Mouse (Mus musculus): ENCODE results near the gene Pdzrn3. TPM values are rescaled to one million over a fixed set of nuclear protein-coding genes. Genes with fewer than 3 reads are reported as not detected.

The Pdzrn3 gene
- total and polyA plus RNA-seq, 2 experiments from 2014 or later = 11.2 to 35.3 TPM

- peak; percentile 67 for DNase-seq (ENCODE audit: low spot score)
- Histone ChIP-seq H3K4me2 (ENCODE audit: low read depth, low read length) (peak overlapping the region; percentile 80), H3K27ac (0 out of 2 replicates have a peak overlapping the region, but pooled peaks have one; percentile 46), H3K4me3 (ENCODE audit: low read length) (peak overlapping the region; percentile 42), H3K27me3 (ENCODE audit: insufficient read depth, low read length) (no peaks in the 10 kb centered on the region), H3K9ac (replicated peaks; ENCODE audit: low read length) (peak overlapping the region; percentile 37), H3K36me3 (ENCODE audit: insufficient read depth, low read length) (no peaks in the 10 kb centered on the region), H3K4me1 (ENCODE audit: insufficient read depth, low read length) (no peaks in the 10 kb centered on the region), H3K9me3 (ENCODE audit: low read length) (no peaks in the 10 kb centered on the region)
- no peak for TF ChIP-seq CTCF (IDR thresholded peaks at IDR 0.05; ENCODE audit: low read depth)
- ATAC-seq = peak; percentile 81
- WGBS = 2% methylated on average over 8 of the region's 8 CpGs
Observed at GRCm38 (mm10) chr6:101198943-101199298, 178.8 kb downstream of the Pdzrn3 start.

- Histone ChIP-seq H3K4me2 (ENCODE audit: low read depth, low read length) (peak overlapping the region; percentile 80), H3K27ac (peak overlapping the region; percentile 46; the same call in 1 of the 2 replicates), H3K9me3 (ENCODE audit: low read length) (no peaks in the 10 kb centered on the region), H3K9ac (replicated peaks; ENCODE audit: low read length) (peak overlapping the region; percentile 37), H3K27me3 (ENCODE audit: insufficient read depth, low read length) (no peaks in the 10 kb centered on the region), H3K4me1 (ENCODE audit: insufficient read depth, low read length) (no peaks in the 10 kb centered on the region), H3K4me3 (ENCODE audit: low read length) (peak overlapping the region; percentile 42), H3K36me3 (ENCODE audit: insufficient read depth, low read length) (no peaks in the 10 kb centered on the region)
- peak; percentile 47 for ATAC-seq
- peak; percentile 53 for DNase-seq (ENCODE audit: low spot score)
- WGBS = 3% methylated on average over 24 of the region's 24 CpGs
- no peak for TF ChIP-seq CTCF (IDR thresholded peaks at IDR 0.05; ENCODE audit: low read depth)
Observed at GRCm38 (mm10) chr6:101198284-101198942, 179.3 kb downstream of the Pdzrn3 start.

GRCm38 (mm10) chr6:101197642-101198041 is 180.1 kb downstream of the Pdzrn3 start:
- H3K4me1 ChIP-seq (ENCODE audit: insufficient read depth, low read length) = no peaks in the 10 kb centered on the region

GRCm38 (mm10) chr6:101195891-101196290 is 181.8 kb downstream of the Pdzrn3 start:
- no peaks in the 10 kb centered on the region for H3K9me3 ChIP-seq (ENCODE audit: low read length)
- TF ChIP-seq CTCF (IDR thresholded peaks at IDR 0.05; ENCODE audit: low read depth) = no peak
- H3K27me3 ChIP-seq (ENCODE audit: insufficient read depth, low read length) = no peaks in the 10 kb centered on the region
- H3K4me2 ChIP-seq (ENCODE audit: low read depth, low read length) = peak overlapping the region; percentile 80; the same call in 1 of the 2 replicates
- no peaks in the 10 kb centered on the region for H3K36me3 ChIP-seq (ENCODE audit: insufficient read depth, low read length)
- H3K27ac ChIP-seq = no peak overlapping the region
- no peak for DNase-seq (ENCODE audit: low spot score)
- H3K4me1 ChIP-seq (ENCODE audit: insufficient read depth, low read length) = no peaks in the 10 kb centered on the region
- no peak overlapping the region for H3K9ac ChIP-seq (replicated peaks; ENCODE audit: low read length)
- WGBS = 63% methylated on average over 5 of the region's 5 CpGs
- no peak overlapping the region for H3K4me3 ChIP-seq (ENCODE audit: low read length)
- no peak for ATAC-seq

More at GRCm38 (mm10) chr6:101197642-101198041, 180.1 kb downstream of the Pdzrn3 start:
- Histone ChIP-seq H3K36me3 (ENCODE audit: insufficient read depth, low read length) (no peaks in the 10 kb centered on the region), H3K9me3 (ENCODE audit: low read length) (no peaks in the 10 kb centered on the region), H3K4me3 (ENCODE audit: low read length) (peak overlapping the region; percentile 42), H3K27ac (no peak overlapping the region), H3K4me2 (ENCODE audit: low read depth, low read length) (peak overlapping the region; percentile 80), H3K27me3 (ENCODE audit: insufficient read depth, low read length) (no peaks in the 10 kb centered on the region), H3K9ac (replicated peaks; ENCODE audit: low read length) (no peak overlapping the region)
- TF ChIP-seq CTCF (IDR thresholded peaks at IDR 0.05; ENCODE audit: low read depth) = peak; percentile 87
- WGBS = 8% methylated on average over 5 of the region's 5 CpGs
- peak; percentile 54; the same call in 1 of the 2 replicates for ATAC-seq
- DNase-seq (ENCODE audit: low spot score) = peak; percentile 89

- no peak overlapping the region for H3K27ac ChIP-seq
Observed at GRCm38 (mm10) chr6:101194386-101194925, 183.2 kb downstream of the Pdzrn3 start.

GRCm38 (mm10) chr6:101191576-101191975 is 186.1 kb downstream of the Pdzrn3 start:
- H3K4me2 ChIP-seq (ENCODE audit: low read depth, low read length) = no peak overlapping the region
- H3K36me3 ChIP-seq (ENCODE audit: insufficient read depth, low read length) = no peaks in the 10 kb centered on the region
- no peaks in the 10 kb centered on the region for H3K4me1 ChIP-seq (ENCODE audit: insufficient read depth, low read length)
- no peak overlapping the region for H3K9ac ChIP-seq (replicated peaks; ENCODE audit: low read length)
- no peak overlapping the region for H3K27ac ChIP-seq
- 83% methylated on average over 5 of the region's 5 CpGs for WGBS
- H3K27me3 ChIP-seq (ENCODE audit: insufficient read depth, low read length) = no peaks in the 10 kb centered on the region
- no peak for DNase-seq (ENCODE audit: low spot score)
- H3K9me3 ChIP-seq (ENCODE audit: low read length) = no peaks in the 10 kb centered on the region
- no peak overlapping the region for H3K4me3 ChIP-seq (ENCODE audit: low read length)
- ATAC-seq = no peak
- no peak for TF ChIP-seq CTCF (IDR thresholded peaks at IDR 0.05; ENCODE audit: low read depth)

More at GRCm38 (mm10) chr6:101194386-101194925, 183.2 kb downstream of the Pdzrn3 start:
- Histone ChIP-seq H3K4me3 (ENCODE audit: low read length) (no peak overlapping the region), H3K4me2 (ENCODE audit: low read depth, low read length) (no peak overlapping the region), H3K27me3 (ENCODE audit: insufficient read depth, low read length) (no peaks in the 10 kb centered on the region), H3K9me3 (ENCODE audit: low read length) (no peaks in the 10 kb centered on the region), H3K4me1 (ENCODE audit: insufficient read depth, low read length) (no peaks in the 10 kb centered on the region), H3K9ac (replicated peaks; ENCODE audit: low read length) (no peak overlapping the region), H3K36me3 (ENCODE audit: insufficient read depth, low read length) (no peaks in the 10 kb centered on the region)
- DNase-seq (ENCODE audit: low spot score) (peak; percentile 31), ATAC-seq (no peak)
- TF ChIP-seq CTCF (IDR thresholded peaks at IDR 0.05; ENCODE audit: low read depth) = no peak
- WGBS = 30% methylated on average over 8 of the region's 8 CpGs

DNA sequence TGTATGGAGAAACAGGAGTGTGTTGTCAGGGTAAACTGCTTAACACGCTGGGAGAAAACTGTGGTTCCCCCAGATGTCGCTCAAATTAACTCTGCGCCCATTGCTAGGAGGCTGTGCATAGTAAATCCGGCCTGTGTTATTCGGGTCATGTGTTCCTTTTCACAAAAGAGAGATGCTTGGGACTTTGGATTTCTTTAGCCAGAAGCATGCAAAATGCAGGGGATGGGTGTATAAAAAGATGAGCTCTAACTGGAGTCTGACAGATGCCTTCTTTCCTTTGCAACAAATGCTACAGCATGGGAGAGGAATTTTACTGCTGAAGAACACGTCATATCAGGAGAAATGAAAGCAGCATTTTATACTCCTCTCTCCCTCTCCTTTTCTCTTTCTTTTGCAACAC is 190.4 kb downstream of the Pdzrn3 start:
- ATAC-seq (no peak), DNase-seq (ENCODE audit: low spot score) (no peak)
- no peaks in the 10 kb centered on the region for H3K27me3 ChIP-seq (ENCODE audit: insufficient read depth, low read length)
- H3K9me3 ChIP-seq (ENCODE audit: low read length) = no peaks in the 10 kb centered on the region
- WGBS = 43% methylated on average over 6 of the region's 6 CpGs
- H3K4me1 ChIP-seq (ENCODE audit: insufficient read depth, low read length) = no peaks in the 10 kb centered on the region
- no peak overlapping the region for H3K4me2 ChIP-seq (ENCODE audit: low read depth, low read length)
- H3K4me3 ChIP-seq (ENCODE audit: low read length) = no peak overlapping the region
- no peak overlapping the region for H3K27ac ChIP-seq
- no peak for TF ChIP-seq CTCF (IDR thresholded peaks at IDR 0.05; ENCODE audit: low read depth)
- no peaks in the 10 kb centered on the region for H3K36me3 ChIP-seq (ENCODE audit: insufficient read depth, low read length)
- H3K9ac ChIP-seq (replicated peaks; ENCODE audit: low read length) = no peak overlapping the region

Data from hindbrain, postnatal 0 days (tissue).